ENCODE assay signal across 9 mouse cellular contexts in the genomic region with DNA sequence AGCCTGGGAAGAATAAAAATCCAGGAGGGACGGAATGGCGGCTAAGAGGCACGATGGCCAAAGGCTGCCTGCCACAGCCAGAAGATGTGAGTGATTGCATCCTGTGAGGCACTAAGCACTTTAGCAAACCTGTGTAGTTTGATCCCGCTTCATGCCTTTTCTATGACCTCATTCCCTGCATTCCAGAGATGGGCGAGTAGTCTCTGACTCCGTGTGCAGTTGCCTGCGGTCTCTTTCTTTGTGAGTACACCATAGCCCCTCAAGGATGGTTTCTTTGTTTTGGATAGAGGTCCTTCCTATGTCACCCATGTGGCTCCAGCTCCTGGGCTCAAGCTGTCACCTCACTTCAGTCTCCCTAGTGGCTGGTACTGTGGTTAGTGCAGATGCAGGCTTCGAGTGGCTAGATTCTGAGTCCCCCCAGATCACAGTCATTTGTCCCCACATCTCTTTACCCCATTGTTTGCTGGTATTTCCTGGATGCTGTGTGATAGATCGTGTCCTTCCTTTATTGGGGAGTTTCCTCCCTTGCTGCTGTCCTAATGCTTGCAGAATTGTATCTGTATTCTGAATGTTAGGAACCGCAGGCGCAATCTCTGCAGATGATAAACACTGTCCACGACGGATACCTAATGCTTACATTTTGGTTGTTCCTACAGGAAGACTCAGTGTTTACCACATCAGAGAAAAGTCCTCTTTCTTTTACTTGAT.
DNase-seq lines count a peak whose midpoint lies in the region; ATAC-seq lines count a peak whose summit lies in the region.
"Had no signal": no experiment of that assay in that cellular context is flagged by ENCODE, and none has a peak within 500 bp of the region (broad histone marks: within the 10 kb centered on the region; RNA-seq: fewer than 3 reads in every experiment).

No protein-coding gene starts in this region.

- H3K36me3 ChIP-seq in heart, embryonic 11.5 days (ENCODE audit: control insufficient read depth, insufficient read depth, low read length): no peaks in the 10 kb centered on the region
- H3K36me3 ChIP-seq in neural tube, embryonic 15.5 days: no peaks in the 10 kb centered on the region
- H3K36me3 ChIP-seq in limb, embryonic 13.5 days: no peaks in the 10 kb centered on the region
- no peaks in the 10 kb centered on the region for H3K36me3 ChIP-seq in liver, embryonic 12.5 days

- no peaks in the 10 kb centered on the region for H3K9me3 ChIP-seq in heart, embryonic 11.5 days (replicated peaks; ENCODE audit: control insufficient read depth, low read length)
- no peaks in the 10 kb centered on the region for H3K9me3 ChIP-seq in neural tube, embryonic 15.5 days (replicated peaks)
- H3K9me3 ChIP-seq in limb, embryonic 13.5 days: no peaks in the 10 kb centered on the region
- no peaks in the 10 kb centered on the region for H3K9me3 ChIP-seq in liver, embryonic 12.5 days (replicated peaks)

- H3K4me2 ChIP-seq in heart, embryonic 11.5 days: peak overlapping the region; percentile 3; the same call in 1 of the 2 replicates
- H3K4me2 ChIP-seq in neural tube, embryonic 15.5 days: no peak overlapping the region
- peak overlapping the region; percentile 31 for H3K4me2 ChIP-seq in limb, embryonic 13.5 days (replicated peaks)
- no peak overlapping the region for H3K4me2 ChIP-seq in liver, embryonic 12.5 days

- WGBS in heart, embryonic 11.5 days (ENCODE audit: insufficient replicate concordance): 28% methylated on average over 13 of the region's 13 CpGs
- WGBS in neural tube, embryonic 15.5 days: 60% methylated on average over 13 of the region's 13 CpGs
- WGBS in limb, embryonic 13.5 days: 34% methylated on average over 13 of the region's 13 CpGs
- WGBS in liver, embryonic 12.5 days (ENCODE audit: insufficient replicate concordance): 45% methylated on average over 13 of the region's 13 CpGs

- H3K27me3 ChIP-seq in heart, embryonic 11.5 days (ENCODE audit: control insufficient read depth, insufficient read depth, low read length): no peaks in the 10 kb centered on the region
- H3K27me3 ChIP-seq in neural tube, embryonic 15.5 days (replicated peaks): no peaks in the 10 kb centered on the region
- H3K27me3 ChIP-seq in limb, embryonic 13.5 days: no peaks in the 10 kb centered on the region
- peaks cover 5% of the 10 kb centered on the region; the same call in 1 of the 2 replicates for H3K27me3 ChIP-seq in liver, embryonic 12.5 days (replicated peaks)

- no peak for DNase-seq in heart, adult 8-10 months (ENCODE audit: low spot score)
- DNase-seq in neural tube, embryonic 10.5 days (ENCODE audit: extremely low spot score, low spot score): peak; percentile 62
- DNase-seq in yolk sac, embryonic 10.5 days (ENCODE audit: low spot score): peak; percentile 36
- no peak for DNase-seq in frontal cortex, adult 2 months (ENCODE audit: extremely low spot score in 1 of 2, low spot score in 1 of 2)
- DNase-seq: adrenal gland, postnatal 14 days had no signal

- no peak overlapping the region for H3K27ac ChIP-seq in heart, embryonic 11.5 days (ENCODE audit: low read depth, low read length)
- H3K27ac ChIP-seq in neural tube, embryonic 15.5 days (replicated peaks): no peak overlapping the region
- H3K27ac ChIP-seq in limb, embryonic 13.5 days: no peak overlapping the region
- no peak overlapping the region for H3K27ac ChIP-seq in liver, embryonic 12.5 days

- peaks cover 12% of the 10 kb centered on the region for H3K4me1 ChIP-seq in heart, embryonic 11.5 days (ENCODE audit: control insufficient read depth, insufficient read depth, low read length)
- no peaks in the 10 kb centered on the region for H3K4me1 ChIP-seq in neural tube, embryonic 15.5 days
- peaks cover 17% of the 10 kb centered on the region for H3K4me1 ChIP-seq in limb, embryonic 13.5 days
- H3K4me1 ChIP-seq in liver, embryonic 12.5 days: no peaks in the 10 kb centered on the region

- H3K4me3 ChIP-seq in heart, embryonic 11.5 days (ENCODE audit: low read depth, low read length): no peak overlapping the region
- H3K4me3 ChIP-seq in neural tube, embryonic 15.5 days (replicated peaks): no peak overlapping the region
- H3K4me3 ChIP-seq in limb, embryonic 13.5 days: no peak overlapping the region
- no peak overlapping the region for H3K4me3 ChIP-seq in liver, embryonic 12.5 days

- no peak overlapping the region for H3K9ac ChIP-seq in heart, embryonic 11.5 days (ENCODE audit: low read depth, low read length)
- no peak overlapping the region for H3K9ac ChIP-seq in neural tube, embryonic 15.5 days (replicated peaks)
- H3K9ac ChIP-seq in limb, embryonic 13.5 days: no peak overlapping the region
- no peak overlapping the region for H3K9ac ChIP-seq in liver, embryonic 12.5 days

- ATAC-seq in heart, embryonic 11.5 days (replicated peaks; ENCODE audit: insufficient number of reproducible peaks, low FRiP score, low TSS enrichment): no peak
- no peak for ATAC-seq in neural tube, embryonic 15.5 days (ENCODE audit: low FRiP score)
- peak; percentile 80; the same call in 1 of the 2 replicates for ATAC-seq in limb, embryonic 13.5 days (ENCODE audit: low FRiP score, low read depth)
- ATAC-seq in liver, embryonic 12.5 days: no peak

Comparison
In these comparisons a context has a peak if more than half of its experiments do, and no peak if none do; other contexts are left out.
1. H3K4me2 ChIP-seq: peak in heart, embryonic 11.5 days (single experiment) and limb, embryonic 13.5 days (single experiment); none in neural tube, embryonic 15.5 days (single experiment) and liver, embryonic 12.5 days (single experiment).
2. DNase-seq: peak in neural tube, embryonic 10.5 days (single experiment) and yolk sac, embryonic 10.5 days (single experiment); none in heart, adult 8-10 months (single experiment) and frontal cortex, adult 2 months (0 of 2).